Mouse (Mus musculus): ENCODE results near the gene Gpr156. TPM values are rescaled to one million over a fixed set of nuclear protein-coding genes. Genes with fewer than 3 reads are reported as not detected.

Gene Gpr156
- polyA plus RNA-seq, 1 experiment = not detected

DNA sequence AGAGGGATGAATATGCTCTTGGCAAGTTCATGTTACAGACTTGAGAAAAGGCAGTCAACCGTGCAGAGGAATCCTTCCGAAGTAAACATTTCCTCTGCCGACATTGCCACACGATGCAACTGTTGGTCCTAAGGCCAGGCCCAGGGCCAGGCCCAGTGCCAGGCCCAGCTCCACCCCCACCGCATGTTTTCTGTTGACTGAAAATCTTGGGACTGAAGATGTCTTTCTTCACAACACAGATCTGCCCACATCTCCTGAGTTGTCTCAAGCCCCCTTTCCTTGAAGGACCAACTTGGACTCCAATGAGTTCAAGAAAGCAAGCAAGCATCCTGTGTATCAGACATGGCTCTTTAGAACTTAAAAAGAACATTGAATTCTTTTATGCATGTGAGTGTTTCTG is 92.1 kb downstream of the Gpr156 start:
- no peak for TF ChIP-seq POLR2A (IDR thresholded peaks at IDR 0.05; ENCODE audit: borderline replicate concordance, control insufficient read depth, low read depth, low read length)
- WGBS = 85% methylated on average over 5 of the region's 5 CpGs
- Histone ChIP-seq H3K4me1 (ENCODE audit: control insufficient read depth, insufficient read depth, low read length) (no peaks in the 10 kb centered on the region), H3K27ac (ENCODE audit: control insufficient read depth, insufficient read depth, low read depth, low read length, poor library complexity) (no peak overlapping the region), H3K4me3 (replicated peaks; ENCODE audit: control insufficient read depth, low read depth, low read length) (no peak overlapping the region)

- 76% methylated on average over 14 of the region's 14 CpGs for WGBS
- H3K27ac ChIP-seq (ENCODE audit: control insufficient read depth, insufficient read depth, low read depth, low read length, poor library complexity) = no peak overlapping the region
- TF ChIP-seq POLR2A (IDR thresholded peaks at IDR 0.05; ENCODE audit: borderline replicate concordance, control insufficient read depth, low read depth, low read length) = no peak
- TF ChIP-seq CTCF (IDR thresholded peaks at IDR 0.05; ENCODE audit: control insufficient read depth, insufficient read depth, low read length) = no peak
- no peaks in the 10 kb centered on the region for H3K4me1 ChIP-seq (ENCODE audit: control insufficient read depth, insufficient read depth, low read length)
- no peak overlapping the region for H3K4me3 ChIP-seq (replicated peaks; ENCODE audit: control insufficient read depth, low read depth, low read length)
These were observed 92.9 kb downstream of the Gpr156 start for GRCm38 (mm10) chr16:38009041-38009825.

- H3K4me3 ChIP-seq (replicated peaks; ENCODE audit: control insufficient read depth, low read depth, low read length) = no peak overlapping the region
- WGBS = 80% methylated on average over 13 of the region's 13 CpGs
These were observed 95.2 kb downstream of the Gpr156 start for GRCm38 (mm10) chr16:38011486-38011885.

DNA sequence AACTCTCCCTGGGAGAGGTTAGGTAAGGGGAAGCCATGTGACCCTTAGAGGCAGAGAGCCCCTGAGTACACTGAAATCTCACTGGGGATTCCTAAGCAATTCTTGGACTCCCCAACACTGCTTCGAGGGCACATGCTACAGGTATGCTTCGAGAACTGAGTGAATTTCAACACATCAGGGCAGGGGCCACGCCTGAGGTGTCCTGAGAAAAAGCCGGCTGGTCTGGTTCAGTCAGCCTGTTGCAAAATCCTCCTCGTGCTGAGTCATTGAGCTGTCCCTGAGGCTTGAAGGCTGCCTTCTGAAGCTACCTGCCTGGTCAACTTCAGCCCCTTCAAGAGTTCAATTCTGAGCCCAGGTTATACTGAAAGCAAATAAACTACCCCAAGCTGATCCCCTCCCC is 96.1 kb downstream of the Gpr156 start:
- TF ChIP-seq POLR2A (IDR thresholded peaks at IDR 0.05; ENCODE audit: borderline replicate concordance, control insufficient read depth, low read depth, low read length) (no peak), CTCF (IDR thresholded peaks at IDR 0.05; ENCODE audit: control insufficient read depth, insufficient read depth, low read length) (no peak)
- no peak overlapping the region for H3K4me3 ChIP-seq (replicated peaks; ENCODE audit: control insufficient read depth, low read depth, low read length)
- no peaks in the 10 kb centered on the region for H3K4me1 ChIP-seq (ENCODE audit: control insufficient read depth, insufficient read depth, low read length)
- 30% methylated on average over 5 of the region's 5 CpGs for WGBS
- H3K27ac ChIP-seq (ENCODE audit: control insufficient read depth, insufficient read depth, low read depth, low read length, poor library complexity) = no peak overlapping the region

More at GRCm38 (mm10) chr16:38011486-38011885, 95.2 kb downstream of the Gpr156 start:
- no peaks in the 10 kb centered on the region for H3K4me1 ChIP-seq (ENCODE audit: control insufficient read depth, insufficient read depth, low read length)
- no peak overlapping the region for H3K27ac ChIP-seq (ENCODE audit: control insufficient read depth, insufficient read depth, low read depth, low read length, poor library complexity)
- TF ChIP-seq CTCF (IDR thresholded peaks at IDR 0.05; ENCODE audit: control insufficient read depth, insufficient read depth, low read length) = no peak
- TF ChIP-seq POLR2A (IDR thresholded peaks at IDR 0.05; ENCODE audit: borderline replicate concordance, control insufficient read depth, low read depth, low read length) = no peak

GRCm38 (mm10) chr16:38012891-38013290 is 96.6 kb downstream of the Gpr156 start:
- TF ChIP-seq CTCF (IDR thresholded peaks at IDR 0.05; ENCODE audit: control insufficient read depth, insufficient read depth, low read length) (no peak), POLR2A (IDR thresholded peaks at IDR 0.05; ENCODE audit: borderline replicate concordance, control insufficient read depth, low read depth, low read length) (no peak)
- WGBS = 71% methylated on average over 4 of the region's 4 CpGs
- H3K27ac ChIP-seq (ENCODE audit: control insufficient read depth, insufficient read depth, low read depth, low read length, poor library complexity) = no peak overlapping the region

DNA sequence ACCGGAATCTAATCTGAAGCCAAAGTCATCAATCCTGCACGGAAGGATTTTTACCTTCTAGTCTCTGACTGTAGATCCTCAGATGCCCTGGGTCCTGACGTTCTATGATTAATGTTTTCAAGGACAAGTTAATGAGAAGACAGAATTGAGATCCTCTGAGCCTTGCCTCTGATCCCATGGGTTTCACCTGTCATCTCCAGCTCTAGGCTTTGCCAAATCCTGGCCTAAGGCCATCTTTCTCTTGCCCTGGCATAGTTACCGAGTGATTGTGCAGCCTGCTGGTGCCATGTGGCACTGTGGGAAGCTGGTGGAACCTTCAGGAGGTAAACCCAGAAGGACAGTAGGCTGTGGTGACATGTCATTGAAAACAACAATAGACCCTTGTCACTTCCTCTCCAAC is 98.7 kb downstream of the Gpr156 start:
- H3K27ac ChIP-seq (ENCODE audit: control insufficient read depth, insufficient read depth, low read depth, low read length, poor library complexity) = no peak overlapping the region
- H3K4me1 ChIP-seq (ENCODE audit: control insufficient read depth, insufficient read depth, low read length) = no peaks in the 10 kb centered on the region
- no peak overlapping the region for H3K4me3 ChIP-seq (replicated peaks; ENCODE audit: control insufficient read depth, low read depth, low read length)
- TF ChIP-seq CTCF (IDR thresholded peaks at IDR 0.05; ENCODE audit: control insufficient read depth, insufficient read depth, low read length) = no peak
- TF ChIP-seq POLR2A (IDR thresholded peaks at IDR 0.05; ENCODE audit: borderline replicate concordance, control insufficient read depth, low read depth, low read length) = no peak
- WGBS = 79% methylated on average over 4 of the region's 4 CpGs

More at GRCm38 (mm10) chr16:38012891-38013290, 96.6 kb downstream of the Gpr156 start:
- H3K4me1 ChIP-seq (ENCODE audit: control insufficient read depth, insufficient read depth, low read length) = no peaks in the 10 kb centered on the region
- no peak overlapping the region for H3K4me3 ChIP-seq (replicated peaks; ENCODE audit: control insufficient read depth, low read depth, low read length)

- Histone ChIP-seq H3K4me1 (ENCODE audit: control insufficient read depth, insufficient read depth, low read length) (no peaks in the 10 kb centered on the region), H3K27ac (ENCODE audit: control insufficient read depth, insufficient read depth, low read depth, low read length, poor library complexity) (no peak overlapping the region), H3K4me3 (replicated peaks; ENCODE audit: control insufficient read depth, low read depth, low read length) (no peak overlapping the region)
- TF ChIP-seq POLR2A (IDR thresholded peaks at IDR 0.05; ENCODE audit: borderline replicate concordance, control insufficient read depth, low read depth, low read length) = no peak
- 83% methylated on average over 8 of the region's 8 CpGs for WGBS
These were observed 100.7 kb downstream of the Gpr156 start for GRCm38 (mm10) chr16:38016928-38017524.

- H3K4me1 ChIP-seq (ENCODE audit: control insufficient read depth, insufficient read depth, low read length) = no peaks in the 10 kb centered on the region
- H3K4me3 ChIP-seq (replicated peaks; ENCODE audit: control insufficient read depth, low read depth, low read length) = no peak overlapping the region
- no peak for TF ChIP-seq CTCF (IDR thresholded peaks at IDR 0.05; ENCODE audit: control insufficient read depth, insufficient read depth, low read length)
- TF ChIP-seq POLR2A (IDR thresholded peaks at IDR 0.05; ENCODE audit: borderline replicate concordance, control insufficient read depth, low read depth, low read length) = no peak
- no peak overlapping the region for H3K27ac ChIP-seq (ENCODE audit: control insufficient read depth, insufficient read depth, low read depth, low read length, poor library complexity)
- 62% methylated on average over 4 of the region's 4 CpGs for WGBS
These were observed 101.7 kb downstream of the Gpr156 start for GRCm38 (mm10) chr16:38017958-38018376.

Measured in bone marrow, adult 2 months (tissue).